Mouse (Mus musculus): ENCODE results near the gene F7.

DNA sequence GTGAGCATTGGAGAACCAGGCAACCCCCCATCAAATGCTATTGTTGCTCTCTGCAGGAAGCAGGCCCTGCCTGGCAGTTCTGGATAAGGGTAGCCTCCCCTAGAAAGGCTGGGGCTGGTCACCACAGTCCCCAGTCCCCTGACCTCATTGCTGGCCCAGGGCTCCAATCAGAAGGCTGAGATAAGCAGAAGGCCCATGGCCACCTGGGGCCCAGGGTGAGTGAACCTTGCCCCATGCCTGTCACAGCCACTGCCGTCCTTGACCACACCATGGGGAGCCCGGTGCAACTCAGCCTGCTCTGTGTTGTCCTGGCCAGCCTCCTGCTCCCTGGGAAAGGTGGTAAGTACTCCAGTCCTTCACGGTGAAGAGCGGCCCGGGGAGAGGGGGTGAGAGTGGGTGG, 11.7 kb downstream of the F7 start:
- TF ChIP-seq CTCF (IDR thresholded peaks at IDR 0.05; ENCODE audit: extremely low read depth, insufficient read length, insufficient replicate concordance, low read depth, low read length), result no peak
- no peak for TF ChIP-seq POLR2A (IDR thresholded peaks at IDR 0.05; ENCODE audit: low read depth, low read length)

Data from small intestine, adult 2 months (tissue).